Mouse (Mus musculus): ENCODE data around the gene Evx2.

DNA sequence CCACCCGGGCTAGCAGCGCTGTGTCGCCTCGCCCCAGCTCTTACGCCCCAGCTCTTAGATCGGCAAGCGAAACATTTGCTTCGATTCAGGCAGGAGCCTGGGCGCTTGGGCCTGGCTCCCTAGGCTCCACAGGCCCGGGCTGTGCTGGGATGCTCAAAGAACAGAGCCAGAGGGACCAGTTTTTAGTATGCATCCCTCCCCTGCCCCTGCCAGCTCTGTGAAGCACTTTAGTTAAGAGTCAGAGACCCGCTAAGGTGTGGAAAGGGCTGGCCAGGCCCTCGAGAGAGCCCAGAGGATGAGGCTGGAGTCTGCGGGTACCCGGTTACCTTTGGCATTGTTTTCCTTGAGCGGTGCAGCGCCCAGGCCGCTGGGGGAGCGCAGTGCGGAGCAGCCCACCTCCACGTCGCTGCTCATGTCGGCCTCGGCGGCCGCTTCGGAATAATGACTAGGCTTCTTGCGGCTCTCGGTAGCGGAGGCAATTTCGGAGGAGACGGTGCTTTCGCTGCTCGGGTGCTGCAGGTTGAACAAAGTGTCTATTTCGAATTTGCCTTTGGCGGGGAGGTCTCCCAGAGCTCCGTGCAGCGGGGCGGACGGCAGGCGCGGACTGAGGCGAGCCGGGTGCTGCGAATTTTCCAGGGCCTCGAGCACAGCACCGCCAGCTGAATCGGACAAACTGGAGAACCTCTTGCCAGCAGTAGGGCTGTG, 538 bp downstream of the Evx2 start:
- TF ChIP-seq CTCF (IDR thresholded peaks at IDR 0.05; ENCODE audit: low read depth), result no peak
- no peak for TF ChIP-seq EP300 (optimal IDR thresholded peaks at IDR 0.05)
